Mouse (Mus musculus) spleen, adult 2 months (tissue): ENCODE results near the gene Psap.

Experiments
- CTCF ChIP-seq: fragments of 200-500 bp; IDR thresholded peaks from 2 replicates; pipeline ENCODE4 v1.5.1; 2011; ENCODE audit warnings: mild to moderate bottlenecking, inconsistent platforms; ENCODE audit not compliant: insufficient read depth, insufficient read length, insufficient replicate concordance; ENCODE audit errors: extremely low read depth
- POLR2A ChIP-seq: fragments of 200-500 bp; IDR thresholded peaks from 2 replicates; pipeline ENCODE4 v1.6.1; 2011; ENCODE audit warnings: low read depth, low read length, inconsistent platforms

- TF ChIP-seq CTCF, result no peak
- no peak for TF ChIP-seq POLR2A
Observed at GRCm38 (mm10) chr10:60350077-60350804, 72.8 kb downstream of the Psap start.
